Mouse (Mus musculus) bone marrow macrophage, adult 2 months (primary cell): ENCODE measurements around the gene Vwa7.

ENCODE experiments used
- CTCF ChIP-seq: IDR thresholded peaks from 2 replicates; pipeline ENCODE4 v1.5.1; 2012; ENCODE audit warnings: low read depth, mild to moderate bottlenecking, low read length, moderate library complexity
- POLR2A ChIP-seq: IDR thresholded peaks from 2 replicates; pipeline ENCODE4 v1.6.1; 2012; ENCODE audit warnings: mild to moderate bottlenecking, low read depth, low read length, borderline replicate concordance

DNA sequence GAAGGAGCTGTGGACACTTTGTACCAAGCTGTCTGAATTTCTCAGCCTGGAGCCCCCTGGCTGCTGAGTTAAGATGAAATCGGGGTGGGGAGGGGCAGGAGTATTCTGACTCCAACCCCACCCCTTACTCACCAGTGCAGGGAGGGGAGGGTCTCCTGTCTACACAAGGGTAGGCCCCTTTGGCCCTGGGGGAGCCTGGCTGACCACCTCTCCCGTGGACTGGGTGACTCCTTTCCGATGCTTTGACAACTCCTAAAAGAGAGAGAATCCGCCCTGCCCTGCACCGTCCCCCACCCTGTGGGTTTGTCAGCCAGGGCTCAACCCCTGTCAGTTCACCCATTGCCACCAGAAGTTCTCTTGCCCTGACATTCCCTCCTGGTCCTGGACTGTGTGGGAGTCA lies 9.8 kb downstream of the Vwa7 start:
- no peak for TF ChIP-seq CTCF
- no peak for TF ChIP-seq POLR2A
